Mouse (Mus musculus): ENCODE measurements around the gene Aars2.

DNA sequence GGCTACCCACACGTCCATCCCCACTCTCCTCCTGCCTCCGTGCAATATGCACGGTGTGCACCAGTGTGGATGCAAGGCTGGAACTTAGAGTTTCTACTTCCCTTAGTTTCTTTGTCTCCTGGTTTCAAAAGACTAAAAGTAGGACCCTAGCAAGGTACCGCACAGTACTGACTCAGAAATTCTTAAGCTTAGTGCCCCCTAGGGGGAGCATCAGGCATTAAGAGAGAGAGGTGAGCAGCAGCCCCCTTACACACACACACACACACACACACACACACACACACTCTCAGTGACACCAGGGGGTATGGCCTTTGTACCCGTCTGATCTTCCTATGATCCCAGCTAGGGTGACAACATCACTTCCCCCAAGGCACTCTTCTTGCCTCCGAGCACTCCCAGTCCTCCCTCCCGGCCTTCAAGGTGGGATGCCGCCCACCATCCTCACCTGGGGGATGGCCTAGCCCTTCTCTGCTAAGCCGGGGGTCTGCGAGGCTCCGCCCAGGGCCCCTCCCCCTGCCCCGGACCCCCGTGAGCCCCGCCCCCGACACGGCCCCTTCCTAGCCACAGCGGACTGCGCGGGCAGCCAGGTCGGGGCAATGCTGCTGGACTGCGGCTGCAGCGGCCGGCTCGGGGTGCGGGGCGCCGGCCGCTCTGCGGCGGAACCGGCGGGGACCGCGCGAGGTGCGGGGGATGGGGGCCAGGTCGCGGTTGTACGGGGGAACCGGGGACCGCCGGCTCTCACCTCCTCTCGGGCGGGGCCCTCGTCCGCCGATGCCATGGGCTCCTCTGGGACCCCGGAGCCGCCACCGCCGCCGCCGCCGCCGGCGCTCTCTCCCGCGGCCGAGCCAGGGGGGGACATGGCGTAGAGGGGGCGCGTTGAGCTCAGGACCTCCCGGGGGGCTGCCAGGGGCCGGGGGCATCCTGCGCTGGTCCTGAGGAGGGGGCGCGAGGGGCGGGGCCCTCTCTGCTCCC, 42.2 kb downstream of the Aars2 start:
- TF ChIP-seq CTCF (IDR thresholded peaks at IDR 0.05; ENCODE audit: low read depth) = peak; percentile 9; the same call in 1 of the 2 replicates
- TF ChIP-seq EP300 (IDR thresholded peaks at IDR 0.05; ENCODE audit: low read depth) = no peak
